Mouse (Mus musculus): Measurements from ENCODE around the gene Helz.

DNA sequence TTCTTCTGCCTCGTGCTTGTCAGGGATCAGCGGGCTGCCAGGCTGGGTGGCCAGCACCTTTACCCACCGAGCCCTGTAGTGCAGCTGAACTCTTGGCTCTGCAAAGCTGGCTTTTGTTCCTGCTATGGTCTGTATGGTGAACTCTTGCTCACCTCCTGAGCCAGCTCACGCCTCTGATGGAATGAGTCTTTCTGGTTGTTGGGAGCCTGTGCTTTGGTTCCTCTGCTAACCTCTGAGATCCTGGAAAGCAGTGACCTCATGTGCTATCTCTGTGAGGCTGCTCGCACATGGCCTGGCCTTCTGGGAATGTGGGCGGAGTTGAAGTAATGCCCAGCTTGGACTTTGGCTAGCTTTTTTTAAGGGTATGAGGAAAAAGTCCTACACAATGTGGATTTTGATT is 26.1 kb downstream of the Helz start:
- TF ChIP-seq CTCF (IDR thresholded peaks at IDR 0.05; ENCODE audit: insufficient read depth, low read length) (no peak), POLR2A (IDR thresholded peaks at IDR 0.05; ENCODE audit: borderline replicate concordance, extremely low read depth, low read depth, low read length) (no peak)
